Mouse (Mus musculus) forebrain, embryonic 12.5 days (tissue): ENCODE data around the gene Fance. TPM values are rescaled to one million over a fixed set of nuclear protein-coding genes. Genes with fewer than 3 reads are reported as not detected.

Source experiments
- ATAC-seq: fragments of 200-750 bp; cut with Nextera tagmentation; 2 replicates; pipeline ENCODE4 v1.8.0; 2017; ENCODE audit warnings: moderate TSS enrichment; ENCODE audit not compliant: low FRiP score
- H3K27ac ChIP-seq: fragments of 300-500 bp; sonication (generic); 2 replicates; pipeline ENCODE4 v1.5.1; 2016; ENCODE audit warnings: mild to moderate bottlenecking
- H3K27me3 ChIP-seq: fragments of 300-500 bp; sonication (generic); 2 replicates; pipeline ENCODE4 v1.6.1; 2016; ENCODE audit warnings: mild to moderate bottlenecking
- H3K36me3 ChIP-seq: fragments of 300-500 bp; sonication (generic); replicated peaks from 2 replicates; pipeline ENCODE4 v1.6.1; 2016; ENCODE audit warnings: mild to moderate bottlenecking
- H3K4me1 ChIP-seq: fragments of 300-500 bp; sonication (generic); 2 replicates; pipeline ENCODE4 v1.6.1; 2016
- H3K4me2 ChIP-seq: fragments of 300-500 bp; sonication (generic); 2 replicates; pipeline ENCODE4 v1.6.1; 2016; ENCODE audit warnings: mild to moderate bottlenecking, moderate library complexity
- H3K4me3 ChIP-seq: fragments of 300-500 bp; sonication (generic); replicated peaks from 2 replicates; pipeline ENCODE4 v1.5.1; 2016; ENCODE audit warnings: mild to moderate bottlenecking
- H3K9ac ChIP-seq: fragments of 300-500 bp; sonication (generic); 2 replicates; pipeline ENCODE4 v1.6.1; 2016; ENCODE audit warnings: mild to moderate bottlenecking
- H3K9me3 ChIP-seq: fragments of 300-500 bp; sonication (generic); 2 replicates; pipeline ENCODE4 v1.6.1; 2016
- WGBS: fragments of 180-500 bp; shearing (Covaris S2); methylation state at CpG from one replicate; pipeline ENCODE4 v1.1.7; 2016; 5-methylcytosine and 5-hydroxymethylcytosine counted together
- polyA plus RNA-seq: library from polyadenylated mRNA; unstranded; fragments of >200 nt; fragmentation: Nextera tagmentation; extraction: Ambion mirVana; gene quantifications from 2 replicates; pipeline ENCODE4 v1.2.1, GENCODE M21; 2016

The Fance gene
- polyA plus RNA-seq, 1 experiment from 2014 or later, result 25.9 TPM

- peaks cover 24% of the 10 kb centered on the region for H3K4me1 ChIP-seq
- no peak overlapping the region for H3K27ac ChIP-seq
- H3K4me2 ChIP-seq, result no peak overlapping the region
- no peak overlapping the region for H3K9ac ChIP-seq
- no peak for ATAC-seq
- H3K27me3 ChIP-seq, result no peaks in the 10 kb centered on the region
- H3K36me3 ChIP-seq, result no peaks in the 10 kb centered on the region
- H3K9me3 ChIP-seq, result no peaks in the 10 kb centered on the region
- no peak overlapping the region for H3K4me3 ChIP-seq
- 43% methylated on average over 5 of the region's 5 CpGs for WGBS
Measured at GRCm38 (mm10) chr17:28280831-28281377, 32.4 kb upstream of the Fance start.

- Histone ChIP-seq H3K9me3 (no peaks in the 10 kb centered on the region), H3K27ac (no peak overlapping the region), H3K4me1 (peaks cover 26% of the 10 kb centered on the region), H3K4me3 (no peak overlapping the region), H3K36me3 (no peaks in the 10 kb centered on the region), H3K27me3 (no peaks in the 10 kb centered on the region), H3K9ac (no peak overlapping the region), H3K4me2 (no peak overlapping the region)
- 94% methylated on average over 7 of the region's 7 CpGs for WGBS
- ATAC-seq, result no peak
Measured at GRCm38 (mm10) chr17:28281866-28282441, 31.4 kb upstream of the Fance start.

GRCm38 (mm10) chr17:28283199-28283598 lies 30.1 kb upstream of the Fance start:
- no peak overlapping the region for H3K4me2 ChIP-seq
- H3K9ac ChIP-seq, result no peak overlapping the region
- H3K27me3 ChIP-seq, result no peaks in the 10 kb centered on the region
- no peak for ATAC-seq
- H3K9me3 ChIP-seq, result no peaks in the 10 kb centered on the region
- peaks cover 30% of the 10 kb centered on the region for H3K4me1 ChIP-seq
- no peak overlapping the region for H3K4me3 ChIP-seq
- no peak overlapping the region for H3K27ac ChIP-seq
- H3K36me3 ChIP-seq, result no peaks in the 10 kb centered on the region
- 91% methylated on average over 10 of the region's 10 CpGs for WGBS

- Histone ChIP-seq H3K4me2 (no peak overlapping the region), H3K9me3 (no peaks in the 10 kb centered on the region), H3K27me3 (no peaks in the 10 kb centered on the region), H3K9ac (no peak overlapping the region), H3K36me3 (no peaks in the 10 kb centered on the region), H3K4me1 (peaks cover 11% of the 10 kb centered on the region), H3K27ac (no peak overlapping the region), H3K4me3 (no peak overlapping the region)
- no peak for ATAC-seq
- 88% methylated on average over 10 of the region's 10 CpGs for WGBS
Measured at GRCm38 (mm10) chr17:28286133-28286532, 27.2 kb upstream of the Fance start.

- Histone ChIP-seq H3K9me3 (no peaks in the 10 kb centered on the region), H3K27me3 (no peaks in the 10 kb centered on the region), H3K4me2 (no peak overlapping the region), H3K4me1 (peaks cover 9% of the 10 kb centered on the region; the same call in 1 of the 2 replicates), H3K9ac (no peak overlapping the region), H3K27ac (peak overlapping the region; percentile 4), H3K36me3 (no peaks in the 10 kb centered on the region), H3K4me3 (no peak overlapping the region)
- ATAC-seq, result no peak
- WGBS, result 38% methylated on average over 5 of the region's 5 CpGs
Measured at GRCm38 (mm10) chr17:28286964-28287363, 26.4 kb upstream of the Fance start.

- 80% methylated on average over 8 of the region's 8 CpGs for WGBS
- Histone ChIP-seq H3K9ac (no peak overlapping the region), H3K27me3 (no peaks in the 10 kb centered on the region), H3K36me3 (no peaks in the 10 kb centered on the region), H3K4me2 (no peak overlapping the region), H3K27ac (0 out of 2 replicates have a peak overlapping the region, but pooled peaks have one; percentile 8), H3K4me1 (peaks cover 9% of the 10 kb centered on the region; the same call in 1 of the 2 replicates), H3K4me3 (no peak overlapping the region), H3K9me3 (no peaks in the 10 kb centered on the region)
- ATAC-seq, result no peak
Measured at GRCm38 (mm10) chr17:28287578-28287977, 25.7 kb upstream of the Fance start.

GRCm38 (mm10) chr17:28287980-28288379 lies 25.3 kb upstream of the Fance start:
- Histone ChIP-seq H3K27me3 (no peaks in the 10 kb centered on the region), H3K9ac (no peak overlapping the region), H3K27ac (0 out of 2 replicates have a peak overlapping the region, but pooled peaks have one; percentile 8), H3K9me3 (no peaks in the 10 kb centered on the region), H3K36me3 (no peaks in the 10 kb centered on the region), H3K4me2 (no peak overlapping the region), H3K4me3 (no peak overlapping the region), H3K4me1 (peaks cover 9% of the 10 kb centered on the region; the same call in 1 of the 2 replicates)
- no peak for ATAC-seq
- WGBS, result 78% methylated on average over 5 of the region's 5 CpGs

GRCm38 (mm10) chr17:28290262-28290661 lies 23.1 kb upstream of the Fance start:
- Histone ChIP-seq H3K27me3 (no peaks in the 10 kb centered on the region), H3K27ac (no peak overlapping the region), H3K4me3 (no peak overlapping the region), H3K9me3 (no peaks in the 10 kb centered on the region), H3K36me3 (no peaks in the 10 kb centered on the region), H3K4me1 (peaks cover 15% of the 10 kb centered on the region; the same call in 1 of the 2 replicates), H3K4me2 (no peak overlapping the region), H3K9ac (no peak overlapping the region)
- 70% methylated on average over 3 of the region's 3 CpGs for WGBS
- no peak for ATAC-seq

- ATAC-seq, result no peak
- H3K9ac ChIP-seq, result no peak overlapping the region
- H3K27ac ChIP-seq, result no peak overlapping the region
- H3K36me3 ChIP-seq, result no peaks in the 10 kb centered on the region
- WGBS, result 85% methylated on average over 11 of the region's 11 CpGs
- H3K9me3 ChIP-seq, result no peaks in the 10 kb centered on the region
- no peak overlapping the region for H3K4me2 ChIP-seq
- H3K27me3 ChIP-seq, result no peaks in the 10 kb centered on the region
- H3K4me3 ChIP-seq, result no peak overlapping the region
- H3K4me1 ChIP-seq, result peaks cover 18% of the 10 kb centered on the region; the same call in 1 of the 2 replicates
Measured at GRCm38 (mm10) chr17:28290671-28291070, 22.6 kb upstream of the Fance start.

GRCm38 (mm10) chr17:28291346-28291745 lies 22.0 kb upstream of the Fance start:
- no peak for ATAC-seq

GRCm38 (mm10) chr17:28293716-28294115 lies 19.6 kb upstream of the Fance start:
- Histone ChIP-seq H3K27ac (no peak overlapping the region), H3K4me3 (no peak overlapping the region), H3K9ac (no peak overlapping the region), H3K27me3 (no peaks in the 10 kb centered on the region), H3K36me3 (peaks cover 1% of the 10 kb centered on the region; the same call in 1 of the 2 replicates), H3K4me2 (no peak overlapping the region), H3K9me3 (no peaks in the 10 kb centered on the region), H3K4me1 (peaks cover 9% of the 10 kb centered on the region; the same call in 1 of the 2 replicates)
- no peak for ATAC-seq
- WGBS, result 75% methylated on average over 4 of the region's 4 CpGs

More at GRCm38 (mm10) chr17:28291346-28291745, 22.0 kb upstream of the Fance start:
- H3K4me2 ChIP-seq, result no peak overlapping the region
- H3K9ac ChIP-seq, result no peak overlapping the region
- no peaks in the 10 kb centered on the region for H3K36me3 ChIP-seq
- no peaks in the 10 kb centered on the region for H3K27me3 ChIP-seq
- peaks cover 14% of the 10 kb centered on the region; the same call in 1 of the 2 replicates for H3K4me1 ChIP-seq
- H3K9me3 ChIP-seq, result no peaks in the 10 kb centered on the region
- H3K4me3 ChIP-seq, result no peak overlapping the region
- WGBS, result 81% methylated on average over 7 of the region's 7 CpGs
- no peak overlapping the region for H3K27ac ChIP-seq

- no peaks in the 10 kb centered on the region for H3K9me3 ChIP-seq
- no peak overlapping the region for H3K9ac ChIP-seq
- peaks cover 11% of the 10 kb centered on the region for H3K4me1 ChIP-seq
- 0 out of 2 replicates have a peak, but pooled peaks have one; percentile 39 for ATAC-seq
- H3K4me3 ChIP-seq, result no peak overlapping the region
- H3K27ac ChIP-seq, result peak overlapping the region; percentile 44; the same call in 1 of the 2 replicates
- H3K36me3 ChIP-seq, result peaks cover 4% of the 10 kb centered on the region; the same call in 1 of the 2 replicates
- no peak overlapping the region for H3K4me2 ChIP-seq
- 77% methylated on average over 17 of the region's 17 CpGs for WGBS
- no peaks in the 10 kb centered on the region for H3K27me3 ChIP-seq
Measured at GRCm38 (mm10) chr17:28294449-28295333, 18.6 kb upstream of the Fance start.
